Mouse (Mus musculus) hindbrain, embryonic 11.5 days (tissue): ENCODE data around the gene 4933430I17Rik. TPM values are rescaled to one million over a fixed set of nuclear protein-coding genes. Genes with fewer than 3 reads are reported as not detected.
A peak's percentile ranks its signal among the peaks of the same experiment; 100 is the strongest.

ENCODE experiments used
- ATAC-seq: fragments of 200-750 bp; cut with Nextera tagmentation; 2 replicates; pipeline ENCODE4 v1.8.0; 2017; ENCODE audit warnings: mild to moderate bottlenecking, moderate TSS enrichment, moderate library complexity; ENCODE audit not compliant: low FRiP score
- DNase-seq: peaks from one replicate; pipeline ENCODE4 v3.0.0-alpha.2; 2015; ENCODE audit warnings: low spot score
- H3K27ac ChIP-seq: fragments of 300-500 bp; sonication (generic); 2 replicates; pipeline ENCODE4 v1.5.1; 2014; ENCODE audit warnings: mild to moderate bottlenecking, low read depth, low read length
- H3K27me3 ChIP-seq: fragments of 300-500 bp; sonication (generic); 2 replicates; pipeline ENCODE4 v1.6.1; 2014; ENCODE audit warnings: mild to moderate bottlenecking, low read length, moderate library complexity, mixed read lengths; ENCODE audit not compliant: control insufficient read depth, insufficient read depth
- H3K36me3 ChIP-seq: fragments of 300-500 bp; sonication (generic); 2 replicates; pipeline ENCODE4 v1.6.1; 2014; ENCODE audit warnings: mild to moderate bottlenecking, low read length, moderate library complexity, mixed read lengths; ENCODE audit not compliant: control insufficient read depth, insufficient read depth
- H3K4me1 ChIP-seq: fragments of 300-500 bp; sonication (generic); replicated peaks from 2 replicates; pipeline ENCODE4 v1.6.1; 2014; ENCODE audit warnings: low read length, mixed read lengths; ENCODE audit not compliant: control insufficient read depth, insufficient read depth
- H3K4me2 ChIP-seq: fragments of 300-500 bp; sonication (generic); replicated peaks from 2 replicates; pipeline ENCODE4 v1.6.1; 2014; ENCODE audit warnings: mild to moderate bottlenecking, low read depth, low read length
- H3K4me3 ChIP-seq: fragments of 300-500 bp; sonication (generic); 2 replicates; pipeline ENCODE4 v1.5.1; 2014; ENCODE audit warnings: low read depth, low read length
- H3K9ac ChIP-seq: fragments of 300-500 bp; sonication (generic); 2 replicates; pipeline ENCODE4 v1.6.1; 2014; ENCODE audit warnings: low read depth, low read length
- H3K9me3 ChIP-seq: fragments of 300-500 bp; sonication (generic); 2 replicates; pipeline ENCODE4 v1.6.1; 2016; ENCODE audit warnings: low read length; ENCODE audit not compliant: control insufficient read depth
- WGBS: fragments of 180-500 bp; shearing (Covaris S2); extraction: QIAGEN DNeasy Blood & Tissue Kit; methylation state at CpG from one replicate; pipeline ENCODE4 v1.1.7; 2014; 5-methylcytosine and 5-hydroxymethylcytosine counted together
- polyA plus RNA-seq: library from polyadenylated mRNA; unstranded; fragments of >200 nt; fragmentation: Nextera tagmentation; extraction: Ambion mirVana; gene quantifications from 2 replicates; pipeline ENCODE4 v1.2.1, GENCODE M21; 2014

4933430I17Rik gene
- polyA plus RNA-seq, 1 experiment from 2014 or later: 1.8 TPM

DNA sequence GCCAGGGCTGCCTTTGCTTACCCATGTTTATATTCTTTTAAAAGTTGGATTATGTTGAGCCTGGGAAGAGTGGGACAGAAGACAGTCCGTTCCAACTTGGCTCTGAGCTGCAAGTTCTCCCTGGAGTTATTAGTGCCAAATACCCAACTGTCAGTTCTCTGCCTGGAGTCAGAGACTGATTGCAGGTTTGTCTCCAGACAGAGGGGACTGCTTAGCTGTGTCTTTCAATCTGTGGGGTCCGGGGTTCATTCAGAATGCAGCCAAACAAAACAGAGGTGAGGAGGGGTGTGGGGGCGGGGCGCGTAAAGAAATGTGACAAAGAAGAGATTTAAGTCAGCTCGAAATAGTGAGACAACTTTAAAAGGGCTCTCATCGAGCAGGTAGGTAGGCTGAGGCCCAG, 23.6 kb upstream of the 4933430I17Rik start:
- DNase-seq: no peak
- Histone ChIP-seq H3K27me3 (no peaks in the 10 kb centered on the region), H3K36me3 (0 out of 2 replicates have a peak, but pooled peaks cover 5% of the 10 kb centered on the region), H3K27ac (no peak overlapping the region), H3K4me2 (peak overlapping the region; percentile 67), H3K9ac (peak overlapping the region; percentile 77), H3K9me3 (no peaks in the 10 kb centered on the region), H3K4me3 (peak overlapping the region; percentile 74), H3K4me1 (no peaks in the 10 kb centered on the region)
- 5% methylated on average over 7 of the region's 7 CpGs for WGBS
- peak; percentile 20; the same call in 1 of the 2 replicates for ATAC-seq

GRCm38 (mm10) chr4:62501964-62502732, 23.0 kb upstream of the 4933430I17Rik start:
- no peaks in the 10 kb centered on the region for H3K9me3 ChIP-seq
- H3K27ac ChIP-seq: peak overlapping the region; percentile 30; the same call in 1 of the 2 replicates
- H3K4me1 ChIP-seq: no peaks in the 10 kb centered on the region
- H3K27me3 ChIP-seq: no peaks in the 10 kb centered on the region
- H3K4me2 ChIP-seq: peak overlapping the region; percentile 67
- peak overlapping the region; percentile 77 for H3K9ac ChIP-seq
- H3K4me3 ChIP-seq: peak overlapping the region; percentile 74
- DNase-seq (peak; percentile 93), ATAC-seq (peak; percentile 99)
- H3K36me3 ChIP-seq: 0 out of 2 replicates have a peak, but pooled peaks cover 5% of the 10 kb centered on the region
- 2% methylated on average over 38 of the region's 38 CpGs for WGBS

- ATAC-seq (no peak), DNase-seq (no peak)
- H3K9ac ChIP-seq: no peak overlapping the region
- H3K4me1 ChIP-seq: no peaks in the 10 kb centered on the region
- no peak overlapping the region for H3K27ac ChIP-seq
- H3K27me3 ChIP-seq: no peaks in the 10 kb centered on the region
- H3K9me3 ChIP-seq: no peaks in the 10 kb centered on the region
- 0 out of 2 replicates have a peak, but pooled peaks cover 5% of the 10 kb centered on the region for H3K36me3 ChIP-seq
- H3K4me3 ChIP-seq: no peak overlapping the region
- WGBS: 79% methylated on average over 7 of the region's 7 CpGs
- H3K4me2 ChIP-seq: no peak overlapping the region
Measured at GRCm38 (mm10) chr4:62502969-62503368, 22.2 kb upstream of the 4933430I17Rik start.

GRCm38 (mm10) chr4:62503374-62503970, 21.7 kb upstream of the 4933430I17Rik start, which contains the start of gene Hdhd3:
Hdhd3 (minus strand) TSS chr4:62503467.
- peak within 1 kb of the TSS; percentile 67 for H3K4me2 ChIP-seq
- H3K27me3 ChIP-seq: no peaks in the 10 kb centered on the region
- H3K9me3 ChIP-seq: no peaks in the 10 kb centered on the region
- WGBS: 81% methylated on average over 3 of the region's 3 CpGs
- H3K27ac ChIP-seq: peak within 1 kb of the TSS; percentile 30; the same call in 1 of the 2 replicates
- DNase-seq (no peak), ATAC-seq (no peak)
- no peaks in the 10 kb centered on the region for H3K4me1 ChIP-seq
- H3K4me3 ChIP-seq: peak within 1 kb of the TSS; percentile 74
- 0 out of 2 replicates have a peak, but pooled peaks cover 5% of the 10 kb centered on the region for H3K36me3 ChIP-seq
- peak within 1 kb of the TSS; percentile 77 for H3K9ac ChIP-seq

- Histone ChIP-seq H3K27ac (no peak overlapping the region), H3K4me2 (no peak overlapping the region), H3K9me3 (no peaks in the 10 kb centered on the region), H3K4me1 (no peaks in the 10 kb centered on the region), H3K36me3 (no peaks in the 10 kb centered on the region), H3K27me3 (no peaks in the 10 kb centered on the region), H3K4me3 (no peak overlapping the region), H3K9ac (no peak overlapping the region)
- DNase-seq (no peak), ATAC-seq (no peak)
- WGBS: 86% methylated on average over 3 of the region's 3 CpGs
Measured at GRCm38 (mm10) chr4:62505991-62506390, 19.2 kb upstream of the 4933430I17Rik start.

- H3K4me3 ChIP-seq: no peak overlapping the region
- 60% methylated on average over 2 of the region's 2 CpGs for WGBS
- DNase-seq: no peak
- H3K4me2 ChIP-seq: no peak overlapping the region
- ATAC-seq: no peak
- H3K9ac ChIP-seq: no peak overlapping the region
- H3K36me3 ChIP-seq: no peaks in the 10 kb centered on the region
- H3K4me1 ChIP-seq: no peaks in the 10 kb centered on the region
- H3K27me3 ChIP-seq: no peaks in the 10 kb centered on the region
- H3K9me3 ChIP-seq: no peaks in the 10 kb centered on the region
- H3K27ac ChIP-seq: no peak overlapping the region
Measured at GRCm38 (mm10) chr4:62506798-62507197, 18.4 kb upstream of the 4933430I17Rik start.

DNA sequence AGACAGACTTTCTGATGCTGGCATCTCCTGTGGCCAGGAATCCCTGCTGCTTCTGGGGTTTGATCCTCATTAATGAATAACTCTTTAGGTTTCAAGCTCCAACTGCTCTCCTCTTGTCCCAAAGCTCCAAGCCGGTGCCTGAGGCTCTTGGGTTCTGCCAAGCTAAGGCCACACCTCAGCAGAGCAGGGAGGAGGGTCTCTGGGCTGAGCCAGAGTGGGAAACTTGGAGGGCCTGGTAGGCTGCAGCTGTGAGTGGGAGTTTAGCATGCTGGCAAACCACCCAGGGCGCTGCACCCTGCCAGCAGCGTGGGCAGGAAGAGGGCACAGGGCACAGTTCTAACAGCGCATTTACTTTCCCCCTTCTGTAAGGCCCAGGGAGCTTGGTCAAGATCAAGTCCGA, 16.3 kb upstream of the 4933430I17Rik start:
- Histone ChIP-seq H3K4me3 (no peak overlapping the region), H3K36me3 (no peaks in the 10 kb centered on the region), H3K9me3 (no peaks in the 10 kb centered on the region), H3K27ac (no peak overlapping the region), H3K4me1 (no peaks in the 10 kb centered on the region), H3K4me2 (no peak overlapping the region), H3K27me3 (no peaks in the 10 kb centered on the region), H3K9ac (no peak overlapping the region)
- 83% methylated on average over 5 of the region's 5 CpGs for WGBS
- ATAC-seq (no peak), DNase-seq (no peak)

DNA sequence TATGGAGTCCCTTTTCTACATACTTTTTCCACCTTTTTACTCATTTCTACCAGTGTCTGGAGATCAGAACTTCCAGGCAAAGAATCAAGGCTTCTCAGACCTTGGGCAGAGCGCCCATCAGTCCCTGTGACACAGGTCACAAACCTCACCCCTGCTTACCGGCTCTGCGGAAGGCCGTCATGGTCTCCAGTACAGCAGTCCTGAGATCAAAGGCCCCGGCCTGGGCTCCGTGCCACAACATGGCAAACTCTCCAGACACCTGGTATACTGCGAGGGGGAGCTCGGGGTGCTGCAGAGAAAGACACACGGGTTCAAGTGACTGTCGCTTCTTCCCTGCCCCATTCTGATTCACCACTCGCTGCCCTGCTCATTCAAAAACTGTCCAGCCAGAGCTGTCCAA, 15.2 kb upstream of the 4933430I17Rik start:
- no peak overlapping the region for H3K27ac ChIP-seq
- DNase-seq (no peak), ATAC-seq (no peak)
- no peak overlapping the region for H3K4me3 ChIP-seq
- H3K9ac ChIP-seq: no peak overlapping the region
- no peaks in the 10 kb centered on the region for H3K36me3 ChIP-seq
- whole genome bisulfite sequencing: 95% methylated on average over 11 of the region's 11 CpGs
- no peaks in the 10 kb centered on the region for H3K4me1 ChIP-seq
- no peaks in the 10 kb centered on the region for H3K27me3 ChIP-seq
- H3K9me3 ChIP-seq: no peaks in the 10 kb centered on the region
- H3K4me2 ChIP-seq: no peak overlapping the region
